9 mouse cellular contexts compared by ENCODE assay signal in the genomic region with DNA sequence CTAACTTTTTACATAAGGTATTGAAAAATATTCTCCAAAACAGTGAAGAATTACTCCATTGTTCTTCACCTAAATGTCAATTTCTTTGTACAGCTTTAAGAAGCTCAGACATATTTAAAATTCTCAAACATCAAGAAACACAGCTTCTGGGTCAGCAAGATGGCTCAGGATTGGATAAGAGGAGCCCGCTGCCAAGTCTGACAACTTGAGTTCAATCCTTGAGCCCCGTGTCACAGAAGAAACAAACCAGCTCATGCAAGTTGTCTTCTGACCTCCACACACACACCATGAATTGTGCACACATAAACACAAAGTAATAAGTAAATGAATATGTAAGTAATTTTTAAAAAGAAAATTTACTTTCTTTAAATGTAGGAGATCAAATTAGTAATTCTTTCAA.
"Had no signal": no experiment of that assay in that cellular context is flagged by ENCODE, and none has a peak within 500 bp of the region (broad histone marks: within the 10 kb centered on the region; RNA-seq: fewer than 3 reads in every experiment).

No protein-coding gene starts in this region.

- H3K9ac ChIP-seq: liver, embryonic 14.5 days; neural tube, embryonic 15.5 days had no signal

- DNase-seq: midbrain, embryonic 14.5 days; right cerebral cortex, adult 18-20 months; right cerebral cortex, postnatal 25 days; thymus, postnatal 36 days had no signal

- H3K4me1 ChIP-seq: midbrain, embryonic 10.5 days; neural tube, embryonic 15.5 days had no signal

- H3K9me3 ChIP-seq: midbrain, embryonic 10.5 days; neural tube, embryonic 15.5 days had no signal

- H3K27ac ChIP-seq: left cerebral cortex, adult 2 months; liver, embryonic 14.5 days; midbrain, embryonic 10.5 days; neural tube, embryonic 15.5 days had no signal

- H3K27me3 ChIP-seq: neural tube, embryonic 15.5 days had no signal

- H3K4me2 ChIP-seq: neural tube, embryonic 15.5 days had no signal

- H3K36me3 ChIP-seq: midbrain, embryonic 10.5 days; neural tube, embryonic 15.5 days had no signal

- H3K4me3 ChIP-seq: left cerebral cortex, adult 2 months; midbrain, embryonic 10.5 days; myocyte; neural tube, embryonic 15.5 days had no signal
